Mouse (Mus musculus) liver, adult 2 months (tissue): ENCODE measurements around the gene Terf2. TPM values are rescaled to one million over a fixed set of nuclear protein-coding genes. Genes with fewer than 3 reads are reported as not detected.

ENCODE experiments used
- DNase-seq: peaks from one replicate; pipeline ENCODE4 v3.0.0-alpha.2; 2011; ENCODE audit warnings: low read depth, low spot score; ENCODE audit errors: extremely low read depth
- H3K27ac ChIP-seq: fragments of 200-500 bp; replicated peaks from 2 replicates; pipeline ENCODE4 v1.5.1; 2012; ENCODE audit warnings: low read depth, mild to moderate bottlenecking, control low read depth, inconsistent platforms, low read length; ENCODE audit not compliant: insufficient read depth
- H3K27me3 ChIP-seq: fragments of 200-500 bp; 2 replicates; pipeline ENCODE4 v1.6.1; 2012; ENCODE audit warnings: mild to moderate bottlenecking, moderate library complexity, low read length, inconsistent platforms; ENCODE audit not compliant: control insufficient read depth, insufficient read depth
- H3K36me3 ChIP-seq: fragments of 200-500 bp; 2 replicates; pipeline ENCODE4 v1.6.1; 2012; ENCODE audit warnings: low read length, inconsistent platforms; ENCODE audit not compliant: control insufficient read depth, insufficient read depth
- H3K4me1 ChIP-seq: fragments of 200-500 bp; 2 replicates; pipeline ENCODE4 v1.6.1; 2011; ENCODE audit warnings: low read length; ENCODE audit not compliant: control insufficient read depth, insufficient read depth
- H3K4me3 ChIP-seq: fragments of 200-500 bp; 2 replicates; pipeline ENCODE4 v1.5.1; 2011; ENCODE audit warnings: low read depth, mild to moderate bottlenecking, control low read depth, low read length, moderate library complexity; ENCODE audit not compliant: insufficient read depth
- H3K79me2 ChIP-seq: fragments of 200-500 bp; 2 replicates; pipeline ENCODE4 v1.6.1; 2012; ENCODE audit warnings: inconsistent platforms, mild to moderate bottlenecking, low read length, moderate library complexity; ENCODE audit not compliant: control insufficient read depth, insufficient read depth
- H3K9ac ChIP-seq: fragments of 200-500 bp; 2 replicates; pipeline ENCODE4 v1.6.1; 2012; ENCODE audit warnings: low read depth, mild to moderate bottlenecking, control low read depth, inconsistent platforms, low read length
- CTCF ChIP-seq: fragments of 200-500 bp; IDR thresholded peaks from 2 replicates; pipeline ENCODE4 v1.5.1; 2011; ENCODE audit warnings: low read depth, low read length, control low read depth
- POLR2A ChIP-seq: fragments of 200-500 bp; IDR thresholded peaks from 2 replicates; pipeline ENCODE4 v1.6.1; 2011; ENCODE audit warnings: low read length, control low read depth; ENCODE audit not compliant: insufficient read depth; ENCODE audit errors: extremely low read depth
- WGBS: fragments of 180-500 bp; shearing (Covaris S2); methylation state at CpG from one replicate; pipeline ENCODE4 v1.1.7; 2018; 5-methylcytosine and 5-hydroxymethylcytosine counted together
- polyA plus RNA-seq: library from polyadenylated mRNA; depleted of rRNA; stranded (reverse); fragments of >200 nt; gene quantifications from 2 replicates; pipeline ENCODE4 v1.2.3, GENCODE M21; 2012
- total RNA-seq: library from RNA; depleted of rRNA; stranded (reverse); fragments of >200 nt; gene quantifications from 2 replicates; pipeline ENCODE4 v1.2.3, GENCODE M21; 2014

Terf2 gene
- total and polyA plus RNA-seq, 2 experiments: 3.3 to 4.0 TPM

- 78% methylated on average over 1 of the region's 1 CpGs for WGBS
- H3K27ac ChIP-seq: no peak overlapping the region
- H3K27me3 ChIP-seq: no peaks in the 10 kb centered on the region
- TF ChIP-seq POLR2A (no peak), CTCF (no peak)
- DNase-seq: no peak
- no peak overlapping the region for H3K4me3 ChIP-seq
- no peak overlapping the region for H3K9ac ChIP-seq
- no peaks in the 10 kb centered on the region for H3K79me2 ChIP-seq
- H3K4me1 ChIP-seq: no peaks in the 10 kb centered on the region
- H3K36me3 ChIP-seq: peaks cover 7% of the 10 kb centered on the region
These were observed 33.7 kb downstream of the Terf2 start for GRCm38 (mm10) chr8:107062613-107063012.

DNA sequence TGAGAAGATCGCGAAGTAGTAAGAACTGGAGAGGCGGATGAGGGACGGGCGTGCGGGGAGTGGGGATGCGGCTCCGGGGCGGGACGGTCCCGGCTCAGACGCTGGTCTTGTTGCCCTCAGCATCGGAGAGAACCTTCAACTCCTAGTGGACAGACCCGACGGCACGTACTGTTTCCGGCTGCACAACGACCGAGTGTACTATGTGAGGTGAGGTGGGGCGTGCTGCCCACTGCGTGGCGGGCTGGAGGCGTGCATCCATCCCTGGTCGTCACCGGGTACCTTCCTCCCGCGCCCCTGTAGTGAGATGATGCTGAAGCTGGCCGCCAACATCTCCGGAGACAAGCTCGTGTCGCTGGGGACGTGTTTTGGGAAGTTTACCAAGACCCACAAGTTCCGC lies 39.4 kb downstream of the Terf2 start:
- Histone ChIP-seq H3K4me3 (peak overlapping the region; percentile 73), H3K27me3 (no peaks in the 10 kb centered on the region), H3K36me3 (peaks cover 19% of the 10 kb centered on the region), H3K9ac (peak overlapping the region; percentile 63), H3K4me1 (peaks cover 4% of the 10 kb centered on the region), H3K79me2 (peaks cover 7% of the 10 kb centered on the region; the same call in 1 of the 2 replicates), H3K27ac (no peak overlapping the region)
- no peak for TF ChIP-seq CTCF
- no peak for TF ChIP-seq POLR2A
- 1% methylated on average over 33 of the region's 33 CpGs for WGBS
- DNase-seq: no peak

- Histone ChIP-seq H3K9ac (peak within 1 kb of the TSS; percentile 91), H3K79me2 (peaks cover 7% of the 10 kb centered on the region; the same call in 1 of the 2 replicates), H3K27ac (peak within 1 kb of the TSS; percentile 58), H3K4me3 (peak within 1 kb of the TSS; percentile 73), H3K36me3 (peaks cover 22% of the 10 kb centered on the region), H3K27me3 (no peaks in the 10 kb centered on the region), H3K4me1 (peaks cover 4% of the 10 kb centered on the region)
- under 1% methylated on average over 88 of the region's 88 CpGs for WGBS
- peak; percentile 95 for DNase-seq
- TF ChIP-seq CTCF (no peak), POLR2A (peak; percentile 49; the same call in 1 of the 2 replicates)
These were observed 40.0 kb downstream of the Terf2 start, which contains the start of the genes Cog8 and Nip7 for GRCm38 (mm10) chr8:107056076-107056972. Cog8 (minus strand) TSS chr8:107056689. Nip7 (plus strand) TSS chr8:107056877.

- 96% methylated on average over 8 of the region's 8 CpGs for WGBS
- H3K36me3 ChIP-seq: peaks cover 21% of the 10 kb centered on the region
- DNase-seq: no peak
These were observed 44.3 kb downstream of the Terf2 start for GRCm38 (mm10) chr8:107052046-107052445.

GRCm38 (mm10) chr8:107049480-107049879 lies 46.9 kb downstream of the Terf2 start:
- Histone ChIP-seq H3K4me1 (peaks cover 8% of the 10 kb centered on the region; the same call in 1 of the 2 replicates), H3K27me3 (no peaks in the 10 kb centered on the region), H3K27ac (no peak overlapping the region), H3K36me3 (peaks cover 46% of the 10 kb centered on the region), H3K9ac (no peak overlapping the region), H3K4me3 (no peak overlapping the region), H3K79me2 (peaks cover 5% of the 10 kb centered on the region; the same call in 1 of the 2 replicates)
- WGBS: 90% methylated on average over 4 of the region's 4 CpGs
- TF ChIP-seq POLR2A: no peak
- TF ChIP-seq CTCF: no peak
- no peak for DNase-seq

More at GRCm38 (mm10) chr8:107052046-107052445, 44.3 kb downstream of the Terf2 start:
- no peak overlapping the region for H3K9ac ChIP-seq
- no peak overlapping the region for H3K4me3 ChIP-seq
- H3K79me2 ChIP-seq: peaks cover 7% of the 10 kb centered on the region; the same call in 1 of the 2 replicates
- H3K4me1 ChIP-seq: peaks cover 7% of the 10 kb centered on the region; the same call in 1 of the 2 replicates
- no peak overlapping the region for H3K27ac ChIP-seq
- H3K27me3 ChIP-seq: no peaks in the 10 kb centered on the region
- TF ChIP-seq POLR2A: no peak
